Mouse (Mus musculus): Measurements from ENCODE around the gene Ckap4.
A peak's percentile ranks its signal among the peaks of the same experiment; 100 is the strongest.

GRCm38 (mm10) chr10:84544841-84545610, 11.2 kb upstream of the Ckap4 start:
- peak in 1 of 3 experiments; percentile 32 for TF ChIP-seq MYOD1 (IDR thresholded peaks at IDR 0.05; ENCODE audit: control insufficient read depth in 1 of 3, insufficient read length in 2 of 3, low read depth in 2 of 3)
- no peak for TF ChIP-seq POLR2AphosphoS2 (IDR thresholded peaks at IDR 0.05; ENCODE audit: insufficient read length, low read depth)
- no peak for TF ChIP-seq POLR2A (IDR thresholded peaks at IDR 0.05; ENCODE audit: insufficient read length, low read depth)
- no peak for TF ChIP-seq MAX (IDR thresholded peaks at IDR 0.05; ENCODE audit: low read depth)
- no peak for TF ChIP-seq TCF12 (IDR thresholded peaks at IDR 0.05; ENCODE audit: insufficient read depth, poor library complexity, severe bottlenecking)

All from myocyte (in vitro differentiated cells).